Mouse (Mus musculus) gastrocnemius, postnatal 25 days (tissue): ENCODE data around the gene Cxcr2. TPM values are rescaled to one million over a fixed set of nuclear protein-coding genes. Genes with fewer than 3 reads are reported as not detected.

Experiments used
- DNase-seq: peaks from one replicate; pipeline ENCODE4 v3.0.0; 2022
- microRNA-seq, 2 experiments: library from miRNA; unstranded; fragments of <30 nt; microRNA quantifications; one replicate each; pipeline ENCODE4 v1.2.0; 2021; ENCODE audit warnings: borderline replicate concordance in 2 of 2
- total RNA-seq, 2 experiments: library from RNA; stranded (reverse); gene quantifications; 1 replicate in 1 of 2; 2 replicates in 1 of 2; pipeline ENCODE4 v1.2.3; 2021

Gene Cxcr2
- total RNA-seq, 2 experiments from 2014 or later = not detected

DNA sequence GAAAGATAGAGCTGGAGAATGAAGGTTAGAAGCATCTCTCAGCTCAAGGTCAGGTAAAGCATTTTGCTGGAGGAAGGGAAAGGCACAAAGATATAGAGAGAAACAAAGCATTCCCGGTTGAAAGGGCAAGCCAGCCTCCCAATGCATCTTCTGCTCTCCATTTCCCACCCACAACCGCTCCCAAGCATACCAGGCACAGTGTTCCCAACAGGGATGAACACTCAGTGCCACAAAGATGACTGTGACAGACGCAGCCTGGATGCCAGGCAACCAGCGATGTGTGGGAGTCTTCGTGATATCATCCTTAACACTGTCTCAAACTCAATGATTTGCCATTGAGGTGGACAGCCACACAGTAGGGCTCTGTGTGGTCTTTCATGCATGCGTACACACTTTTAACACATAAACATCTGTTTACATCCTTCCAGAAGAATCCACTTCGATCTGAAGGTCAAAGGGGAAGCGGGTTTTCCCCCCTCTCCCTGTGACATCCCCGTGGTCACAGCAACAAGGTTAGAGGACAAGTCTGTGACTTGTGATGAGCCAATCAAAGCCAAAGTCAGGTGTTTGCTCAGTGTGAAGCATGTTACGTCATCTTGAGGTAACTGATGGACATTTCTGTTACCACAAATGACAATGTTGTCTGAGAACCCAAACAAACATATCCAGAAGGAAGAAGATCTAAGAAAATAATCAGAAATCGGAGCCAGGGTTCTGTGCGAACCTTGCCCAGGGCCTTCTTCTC is 44.1 kb downstream of the Cxcr2 start:
- DNase-seq = no peak

- no peak for DNase-seq
These were observed 45.3 kb downstream of the Cxcr2 start for GRCm38 (mm10) chr1:74199046-74199445.

GRCm38 (mm10) chr1:74201048-74201844 is 47.5 kb downstream of the Cxcr2 start:
- no peak for DNase-seq

DNA sequence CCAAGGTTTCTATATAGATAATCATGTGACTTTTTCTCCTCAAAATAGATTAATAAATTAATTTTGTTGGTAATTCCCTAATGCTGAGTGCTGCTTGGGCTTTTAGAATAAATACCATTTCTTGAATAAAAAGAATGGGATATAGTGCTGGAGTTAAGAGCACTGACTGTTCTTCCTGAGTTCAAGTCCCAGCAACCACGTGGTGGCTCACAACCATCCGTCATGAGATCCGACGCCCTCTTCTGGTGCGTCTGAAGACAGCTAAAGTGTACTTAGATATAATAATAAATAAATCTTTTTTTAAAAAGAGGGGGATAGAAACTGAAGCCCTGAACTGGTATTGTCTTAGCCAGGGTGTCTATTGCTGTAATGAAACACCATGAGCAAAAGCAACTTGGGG is 49.7 kb downstream of the Cxcr2 start:
- no peak for DNase-seq

- no peak for DNase-seq
These were observed 52.1 kb downstream of the Cxcr2 start for GRCm38 (mm10) chr1:74205881-74206280.

GRCm38 (mm10) chr1:74206642-74207041 is 52.9 kb downstream of the Cxcr2 start:
- DNase-seq = no peak

DNA sequence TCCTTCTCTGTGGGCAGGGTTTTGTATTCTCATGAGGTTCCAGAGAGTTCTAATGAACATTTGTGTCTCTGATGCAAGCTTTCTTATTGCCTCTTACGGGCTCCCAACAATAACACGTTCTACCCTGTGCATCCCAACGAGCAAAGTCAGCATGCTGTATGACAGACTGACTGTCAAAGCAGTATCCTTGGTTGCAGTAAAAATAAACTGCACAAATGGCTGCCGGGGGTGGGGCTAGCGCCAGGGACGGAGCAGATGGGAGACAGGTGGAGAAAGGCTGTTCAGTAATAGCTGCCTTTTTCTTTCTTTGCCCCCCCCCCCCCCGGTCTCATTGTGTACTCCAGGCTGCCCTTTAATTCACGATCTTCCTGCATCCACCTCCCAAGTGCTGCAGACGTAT is 54.1 kb downstream of the Cxcr2 start:
- no peak for DNase-seq

DNA sequence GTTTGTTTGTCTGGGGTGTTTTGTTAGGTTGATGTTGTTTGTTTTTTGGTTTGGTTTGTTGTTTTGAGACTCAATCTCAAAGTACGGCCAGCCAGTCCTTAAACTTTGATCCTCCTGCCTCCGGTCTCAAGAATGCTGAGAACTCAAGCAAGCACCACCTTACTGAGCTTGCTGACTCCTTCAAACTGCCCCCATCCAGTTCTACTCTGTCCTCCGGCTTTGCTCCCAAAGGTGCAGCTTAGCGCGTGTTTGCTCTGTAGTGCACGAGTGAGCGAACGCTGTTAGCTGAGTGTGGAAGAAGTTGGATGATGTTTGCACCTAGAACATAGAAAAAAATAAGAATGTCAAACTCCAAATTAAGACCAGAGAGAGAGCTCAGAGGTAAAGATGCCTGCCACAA is 55.2 kb downstream of the Cxcr2 start:
- no peak for DNase-seq

Small RNA genes lying within 50 kb of the gene (microRNA-seq; reads per million reads assigned to microRNA genes)
- 0 reads per million in 2 experiments for gene Mir1928

Other genes starting within 250 kb of the Cxcr2 start
- 100 to 1,000 TPM; 205 to 234 TPM for gene Tns1, start 29.5 kb upstream of the Cxcr2 start, total RNA-seq
- gene Rufy4, start 28.4 kb upstream of the Cxcr2 start, total RNA-seq = under 1 TPM in 1 of 2 experiments, not detected in 1; 0.16 TPM
- gene Cxcr1, start 40.6 kb downstream of the Cxcr2 start, total RNA-seq = not detected
- 10 to 100 TPM; 62.7 to 70.6 TPM for gene Arpc2, start 82.1 kb downstream of the Cxcr2 start, total RNA-seq
- gene Gpbar1, start 124.6 kb downstream of the Cxcr2 start, total RNA-seq = not detected
- gene Aamp, start 130.7 kb downstream of the Cxcr2 start, total RNA-seq = 10 to 100 TPM; 63.6 to 65.8 TPM
- 10 to 100 TPM; 56.7 to 58.0 TPM for gene Pnkd, start 130.9 kb downstream of the Cxcr2 start, total RNA-seq
- 10 to 100 TPM; 28.5 to 36.6 TPM for gene Tmbim1, start 151.6 kb downstream of the Cxcr2 start, total RNA-seq
- not detected for gene Catip, start 208.1 kb downstream of the Cxcr2 start, total RNA-seq
- 1 to 10 TPM; 2.9 to 3.2 TPM for gene Slc11a1, start 221.2 kb downstream of the Cxcr2 start, total RNA-seq
- 10 to 100 TPM; 82.7 to 82.9 TPM for gene Ctdsp1, start 237.5 kb downstream of the Cxcr2 start, total RNA-seq